Comparison of ENCODE assay signal across 8 mouse cellular contexts in genomic region chr11:77606835-77607537, GRCm38 (mm10). TPM values are rescaled to one million over a fixed set of nuclear protein-coding genes. Genes with fewer than 3 reads are reported as not detected.
A peak's percentile ranks its signal among the peaks of the same experiment; 100 is the strongest.
DNase-seq lines count a peak whose midpoint lies in the region; ATAC-seq lines count a peak whose summit lies in the region.

No protein-coding gene starts in this region.

- H3K27me3 ChIP-seq in intestine, embryonic 16.5 days (replicated peaks; ENCODE audit: control insufficient read depth, insufficient read depth, low read length), result no peaks in the 10 kb centered on the region
- no peaks in the 10 kb centered on the region for H3K27me3 ChIP-seq in limb, embryonic 15.5 days
- no peaks in the 10 kb centered on the region for H3K27me3 ChIP-seq in midbrain, embryonic 15.5 days (replicated peaks)

- H3K4me2 ChIP-seq in intestine, embryonic 16.5 days (ENCODE audit: low read depth, low read length), result peak overlapping the region; percentile 76
- peak overlapping the region; percentile 79 for H3K4me2 ChIP-seq in limb, embryonic 15.5 days
- H3K4me2 ChIP-seq in midbrain, embryonic 15.5 days, result peak overlapping the region; percentile 81

- peak; percentile 47 for ATAC-seq in intestine, embryonic 16.5 days
- peak; percentile 38 for ATAC-seq in limb, embryonic 15.5 days (ENCODE audit: insufficient number of reproducible peaks, low FRiP score, low TSS enrichment, low read depth)
- peak; percentile 76 for ATAC-seq in midbrain, embryonic 15.5 days (replicated peaks)

- H3K4me1 ChIP-seq in intestine, embryonic 16.5 days (ENCODE audit: control insufficient read depth, insufficient read depth, low read length), result peaks cover 7% of the 10 kb centered on the region
- peaks cover 9% of the 10 kb centered on the region; the same call in 1 of the 2 replicates for H3K4me1 ChIP-seq in limb, embryonic 15.5 days
- peaks cover 33% of the 10 kb centered on the region for H3K4me1 ChIP-seq in midbrain, embryonic 15.5 days

- H3K36me3 ChIP-seq in intestine, embryonic 16.5 days (ENCODE audit: control insufficient read depth, insufficient read depth, low read length), result no peaks in the 10 kb centered on the region
- no peaks in the 10 kb centered on the region for H3K36me3 ChIP-seq in limb, embryonic 15.5 days
- no peaks in the 10 kb centered on the region for H3K36me3 ChIP-seq in midbrain, embryonic 15.5 days (replicated peaks)

- peak overlapping the region; percentile 95 for H3K4me3 ChIP-seq in intestine, embryonic 16.5 days (ENCODE audit: low read length)
- peak overlapping the region; percentile 98 for H3K4me3 ChIP-seq in limb, embryonic 15.5 days
- H3K4me3 ChIP-seq in midbrain, embryonic 15.5 days, result peak overlapping the region; percentile 99

- H3K27ac ChIP-seq in intestine, embryonic 16.5 days (ENCODE audit: low read length), result peak overlapping the region; percentile 97
- peak overlapping the region; percentile 97 for H3K27ac ChIP-seq in limb, embryonic 15.5 days
- H3K27ac ChIP-seq in midbrain, embryonic 15.5 days, result peak overlapping the region; percentile 95

- peak; percentile 66 for DNase-seq in 3134 (ENCODE audit: extremely low read depth, insufficient read length, low spot score)
- peak; percentile 67 to 83 for DNase-seq in adrenal gland, adult (ENCODE audit: inconsistent age in 2 of 2, low spot score in 1 of 2)
- peak; percentile 55 for DNase-seq in embryo, embryonic 10 days (ENCODE audit: low spot score)
- DNase-seq in gastrocnemius, postnatal 4 days (ENCODE audit: low spot score in 2 of 2), result peak; percentile 17 to 32
- peak; percentile 55 to 68 for DNase-seq in spleen, postnatal 10 days (ENCODE audit: low spot score in 2 of 2)

- H3K9ac ChIP-seq in intestine, embryonic 16.5 days (ENCODE audit: low read depth, low read length), result peak overlapping the region; percentile 100
- peak overlapping the region; percentile 99 for H3K9ac ChIP-seq in limb, embryonic 15.5 days
- peak overlapping the region; percentile 100 for H3K9ac ChIP-seq in midbrain, embryonic 15.5 days

- 1% methylated on average over 39 of the region's 48 CpGs for WGBS in intestine, embryonic 16.5 days
- under 1% methylated on average over 19 of the region's 48 CpGs for WGBS in limb, embryonic 15.5 days
- 0% methylated on average over 38 of the region's 48 CpGs for WGBS in midbrain, embryonic 15.5 days

- no peaks in the 10 kb centered on the region for H3K9me3 ChIP-seq in intestine, embryonic 16.5 days (ENCODE audit: control insufficient read depth, low read length)
- no peaks in the 10 kb centered on the region for H3K9me3 ChIP-seq in limb, embryonic 15.5 days
- H3K9me3 ChIP-seq in midbrain, embryonic 15.5 days, result no peaks in the 10 kb centered on the region

RNA-seq across cellular contexts. Expression of gene Taok1, which starts 0.6 kb away (rescaled TPM):
- 10 to 100 TPM; 49.6 to 50.1 TPM for total RNA-seq in gastrocnemius, postnatal 4 days (2021)
- 9.2 and 9.8 TPM in 2 replicates for polyA plus RNA-seq in intestine, embryonic 16.5 days (2015; fragmentation: Nextera tagmentation; extraction: Ambion mirVana)
- 12.4 and 13.3 TPM in 2 replicates for polyA plus RNA-seq in limb, embryonic 15.5 days (2015; fragmentation: Nextera tagmentation; extraction: Ambion mirVana)
- 23.1 and 24.2 TPM in 2 replicates for polyA plus RNA-seq in midbrain, embryonic 15.5 days (2015; fragmentation: Nextera tagmentation; extraction: Ambion mirVana)

Comparison
In these comparisons a context has a peak if more than half of its experiments do, and no peak if none do; other contexts are left out.
1. Peak in every context shown above with its lines: DNase-seq, ATAC-seq, H3K4me3 ChIP-seq and H3K27ac ChIP-seq.
2. DNase-seq: peak in every context shown above with its lines; median percentile 75 in adrenal gland, adult; 66 in 3134; 62 in spleen, postnatal 10 days; 55 in embryo, embryonic 10 days; 24 in gastrocnemius, postnatal 4 days.